18 mouse cellular contexts compared by ENCODE assay signal in the genomic region with DNA sequence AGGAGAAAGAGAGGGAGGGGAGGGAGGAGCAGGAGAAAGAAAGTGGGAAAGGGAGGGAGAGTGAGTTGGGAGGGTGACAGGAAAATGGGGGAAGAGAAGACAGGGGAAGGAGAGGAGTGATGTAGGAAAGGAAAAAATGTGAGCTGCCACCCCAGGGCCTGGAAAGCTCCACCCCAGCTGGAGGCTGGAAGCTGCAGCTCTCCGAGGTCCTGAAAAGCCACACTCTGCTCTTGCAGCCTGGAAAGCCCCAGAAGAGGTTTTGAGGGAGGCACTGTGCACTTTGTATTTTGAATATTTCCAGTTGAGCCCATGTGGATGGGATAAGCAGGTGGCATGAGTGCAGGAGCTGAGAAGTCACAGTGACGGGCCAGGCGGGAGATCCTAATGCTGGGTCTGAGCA.
DNase-seq lines count a peak whose midpoint lies in the region; ATAC-seq lines count a peak whose summit lies in the region.
"Had no signal": no experiment of that assay in that cellular context is flagged by ENCODE, and none has a peak within 500 bp of the region (broad histone marks: within the 10 kb centered on the region; RNA-seq: fewer than 3 reads in every experiment).

No protein-coding gene starts in this region.

- DNase-seq in heart, postnatal 4 days = peak; percentile 23
- DNase-seq in heart, postnatal 36 days = no peak
- DNase-seq in neural tube, embryonic 10.5 days (ENCODE audit: extremely low spot score, low spot score) = peak; percentile 21
- peak; percentile 28 for DNase-seq in forelimb bud, embryonic 11.5 days (ENCODE audit: low read depth, low spot score)
- DNase-seq in B cell, adult 2 months = no peak
- DNase-seq in thymus, postnatal 25 days = no peak
- DNase-seq: cerebellum, adult 11-12 months; liver; right cerebral cortex, postnatal 25 days; thymus, postnatal 14 days had no signal

- H3K36me3 ChIP-seq in neural tube, embryonic 15.5 days = no peaks in the 10 kb centered on the region
- H3K36me3 ChIP-seq: embryonic facial prominence, embryonic 12.5 days; heart, embryonic 13.5 days; lung, embryonic 15.5 days had no signal

- no peak overlapping the region for H3K4me2 ChIP-seq in neural tube, embryonic 15.5 days
- H3K4me2 ChIP-seq: embryonic facial prominence, embryonic 12.5 days; forebrain, embryonic 13.5 days; heart, embryonic 13.5 days; lung, embryonic 15.5 days had no signal

- no peak for ATAC-seq in neural tube, embryonic 15.5 days (ENCODE audit: low FRiP score)
- ATAC-seq: CD4-positive, CD25-positive, alpha-beta regulatory T cell, adult 4 months; forebrain, embryonic 13.5 days; hindbrain, embryonic 16.5 days; Patski had no signal

- no peaks in the 10 kb centered on the region for H3K27me3 ChIP-seq in neural tube, embryonic 15.5 days (replicated peaks)
- H3K27me3 ChIP-seq: embryonic facial prominence, embryonic 12.5 days; forebrain, embryonic 13.5 days; heart, embryonic 13.5 days; lung, embryonic 15.5 days; Patski had no signal

- H3K4me3 ChIP-seq in neural tube, embryonic 15.5 days (replicated peaks) = no peak overlapping the region
- H3K4me3 ChIP-seq: embryonic facial prominence, embryonic 12.5 days; forebrain, embryonic 13.5 days; heart, embryonic 13.5 days; lung, embryonic 15.5 days had no signal

- H3K9me3 ChIP-seq in neural tube, embryonic 15.5 days (replicated peaks) = no peaks in the 10 kb centered on the region
- H3K9me3 ChIP-seq: embryonic facial prominence, embryonic 12.5 days; forebrain, embryonic 13.5 days; heart, embryonic 13.5 days; lung, embryonic 15.5 days had no signal

- 23% methylated on average over 3 of the region's 3 CpGs for whole genome bisulfite sequencing in neural tube, embryonic 15.5 days

- intact Hi-C loops in heart, postnatal 36 days (cut with DNase I) = no loop called here

- no peak overlapping the region for H3K9ac ChIP-seq in neural tube, embryonic 15.5 days (replicated peaks)
- H3K9ac ChIP-seq: embryonic facial prominence, embryonic 12.5 days; forebrain, embryonic 13.5 days; heart, embryonic 13.5 days; lung, embryonic 15.5 days had no signal

- H3K4me1 ChIP-seq in neural tube, embryonic 15.5 days = no peaks in the 10 kb centered on the region
- H3K4me1 ChIP-seq: embryonic facial prominence, embryonic 12.5 days; forebrain, embryonic 13.5 days; heart, embryonic 13.5 days; lung, embryonic 15.5 days had no signal

- no peak overlapping the region for H3K27ac ChIP-seq in neural tube, embryonic 15.5 days (replicated peaks)
- H3K27ac ChIP-seq: embryonic facial prominence, embryonic 12.5 days; forebrain, embryonic 13.5 days; heart, embryonic 13.5 days; lung, embryonic 15.5 days had no signal

Comparison
In these comparisons a context has a peak if more than half of its experiments do, and no peak if none do; other contexts are left out.
1. DNase-seq: peak in heart, postnatal 4 days (single experiment), neural tube, embryonic 10.5 days (single experiment) and forelimb bud, embryonic 11.5 days (single experiment); none in heart, postnatal 36 days (0 of 2), B cell, adult 2 months (0 of 2) and thymus, postnatal 25 days (single experiment).